Mouse (Mus musculus) megakaryocyte, embryonic 14.5 days (primary cell): ENCODE results near the gene Hist2h3c2.

ENCODE experiments used
- FLI1 ChIP-seq: IDR thresholded peaks from 2 replicates; pipeline ENCODE4 v1.6.1; 2012; ENCODE audit warnings: low read length, inconsistent platforms, mixed read lengths
- GATA1 ChIP-seq: IDR thresholded peaks from 3 replicates; pipeline ENCODE4 v1.6.1; 2012; ENCODE audit warnings: mixed read lengths, low read length, inconsistent platforms, borderline replicate concordance

- TF ChIP-seq GATA1 (no peak), FLI1 (no peak)
Measured at GRCm38 (mm10) chr3:96262216-96262875, 23.4 kb upstream of the Hist2h3c2 start.
